Mouse (Mus musculus) liver (tissue): ENCODE results near the gene Csad.

Experiments
- DNase-seq: peaks from one replicate; pipeline ENCODE4 v3.0.0-alpha.2; 2020; ENCODE audit warnings: mixed read lengths

Gene Csad

GRCm38 (mm10) chr15:102204674-102205505, at the start of gene Csad:
Gene Csad, minus strand, starts transcription at chr15:102204724.
- DNase-seq = no peak

GRCm38 (mm10) chr15:102250521-102250920, 46.0 kb upstream of the Csad start:
- DNase-seq = no peak

GRCm38 (mm10) chr15:102249967-102250366, 45.4 kb upstream of the Csad start:
- DNase-seq = no peak

GRCm38 (mm10) chr15:102249251-102249691, 44.7 kb upstream of the Csad start:
- DNase-seq = peak; percentile 55

GRCm38 (mm10) chr15:102248812-102249191, 44.3 kb upstream of the Csad start:
- no peak for DNase-seq

GRCm38 (mm10) chr15:102248131-102248811, 43.7 kb upstream of the Csad start:
- no peak for DNase-seq

GRCm38 (mm10) chr15:102247252-102248130, 43.0 kb upstream of the Csad start:
- DNase-seq = peak; percentile 57

- peak; percentile 83 for DNase-seq
Measured at GRCm38 (mm10) chr15:102246866-102247251, 42.3 kb upstream of the Csad start.

- DNase-seq = peak; percentile 72
Measured at GRCm38 (mm10) chr15:102245891-102246741, 41.6 kb upstream of the Csad start.

- no peak for DNase-seq
Measured at GRCm38 (mm10) chr15:102245461-102245881, 40.9 kb upstream of the Csad start.

- no peak for DNase-seq
Measured at GRCm38 (mm10) chr15:102244306-102245191, 40.0 kb upstream of the Csad start.

GRCm38 (mm10) chr15:102243229-102244190, 39.0 kb upstream of the Csad start:
- DNase-seq = peak; percentile 62

- DNase-seq = no peak
Measured at GRCm38 (mm10) chr15:102242404-102243228, 38.1 kb upstream of the Csad start.

- peak; percentile 33 for DNase-seq
Measured at GRCm38 (mm10) chr15:102240607-102241006, 36.1 kb upstream of the Csad start.

- DNase-seq = no peak
Measured at GRCm38 (mm10) chr15:102239851-102240250, 35.3 kb upstream of the Csad start.

GRCm38 (mm10) chr15:102239260-102239590, 34.7 kb upstream of the Csad start:
- peak; percentile 81 for DNase-seq

GRCm38 (mm10) chr15:102238543-102239259, 34.2 kb upstream of the Csad start:
- DNase-seq = no peak

GRCm38 (mm10) chr15:102235371-102236027, 31.0 kb upstream of the Csad start:
- no peak for DNase-seq
